Mouse (Mus musculus) spleen, adult 2 months (tissue): ENCODE data around the gene Scarf2. TPM values are rescaled to one million over a fixed set of nuclear protein-coding genes. Genes with fewer than 3 reads are reported as not detected.
A peak's percentile ranks its signal among the peaks of the same experiment; 100 is the strongest.

ENCODE experiments used
- DNase-seq, 2 experiments: peaks; one replicate each; pipeline versions ENCODE4 v3.0.0 to v3.0.0-alpha.2; 2012 to 2021; ENCODE audit warnings: low spot score in 2 of 2, low read depth in 1 of 2
- H3K27ac ChIP-seq: fragments of 200-500 bp; 2 replicates; pipeline ENCODE4 v1.5.1; 2012; ENCODE audit warnings: low read length, inconsistent platforms; ENCODE audit not compliant: insufficient read depth
- H3K27me3 ChIP-seq: fragments of 200-500 bp; 2 replicates; pipeline ENCODE4 v1.6.1; 2012; ENCODE audit warnings: mild to moderate bottlenecking, moderate library complexity, low read length, inconsistent platforms; ENCODE audit not compliant: control insufficient read depth, insufficient read depth
- H3K36me3 ChIP-seq: fragments of 200-500 bp; 2 replicates; pipeline ENCODE4 v1.6.1; 2012; ENCODE audit warnings: mild to moderate bottlenecking, low read length, inconsistent platforms; ENCODE audit not compliant: control insufficient read depth, insufficient read depth
- H3K4me1 ChIP-seq: fragments of 200-500 bp; 2 replicates; pipeline ENCODE4 v1.6.1; 2011; ENCODE audit warnings: inconsistent platforms; ENCODE audit not compliant: control insufficient read depth, insufficient read depth, insufficient read length
- H3K4me3 ChIP-seq: fragments of 200-500 bp; 2 replicates; pipeline ENCODE4 v1.5.1; 2011; ENCODE audit warnings: mild to moderate bottlenecking, inconsistent platforms; ENCODE audit not compliant: insufficient read depth, insufficient read length; ENCODE audit errors: extremely low read depth
- CTCF ChIP-seq: fragments of 200-500 bp; IDR thresholded peaks from 2 replicates; pipeline ENCODE4 v1.5.1; 2011; ENCODE audit warnings: mild to moderate bottlenecking, inconsistent platforms; ENCODE audit not compliant: insufficient read depth, insufficient read length, insufficient replicate concordance; ENCODE audit errors: extremely low read depth
- POLR2A ChIP-seq: fragments of 200-500 bp; IDR thresholded peaks from 2 replicates; pipeline ENCODE4 v1.6.1; 2011; ENCODE audit warnings: low read depth, low read length, inconsistent platforms
- WGBS: fragments of 180-500 bp; shearing (Covaris S2); methylation state at CpG from one replicate; pipeline ENCODE4 v1.1.7; 2018; 5-methylcytosine and 5-hydroxymethylcytosine counted together
- polyA plus RNA-seq: library from polyadenylated mRNA; depleted of rRNA; stranded (reverse); fragments of >200 nt; gene quantifications from 2 replicates; pipeline ENCODE4 v1.2.3, GENCODE M21; 2012; rRNA removed

Gene Scarf2
- polyA plus RNA-seq, 1 experiment, result 27.6 TPM

DNA sequence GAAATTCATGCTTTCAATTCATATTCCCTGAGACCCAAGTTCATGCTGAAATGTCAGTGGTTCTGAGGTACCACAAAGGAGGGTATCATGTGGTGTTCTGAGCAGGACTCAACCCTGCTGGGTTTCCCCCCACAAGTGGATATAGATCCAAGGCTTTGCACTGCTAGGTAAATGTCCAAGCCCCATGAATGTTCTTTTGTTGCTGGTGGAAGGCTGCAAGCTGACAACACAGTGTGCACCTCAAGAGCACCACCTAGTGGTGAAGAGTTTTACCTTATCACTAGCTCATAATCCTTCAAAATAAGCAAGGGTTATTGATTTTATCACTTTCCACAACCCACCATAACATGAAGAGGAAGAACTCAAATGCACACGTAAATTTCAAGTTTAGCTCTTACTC lies 51.8 kb downstream of the Scarf2 start:
- Histone ChIP-seq H3K36me3 (peaks cover 16% of the 10 kb centered on the region), H3K4me3 (no peak overlapping the region), H3K4me1 (no peaks in the 10 kb centered on the region), H3K27ac (no peak overlapping the region), H3K27me3 (no peaks in the 10 kb centered on the region)
- 27% methylated on average over 1 of the region's 1 CpGs for WGBS
- peak in 1 of 2 experiments; percentile 14 for DNase-seq
- no peak for TF ChIP-seq POLR2A
- peak; percentile 34; the same call in 1 of the 2 replicates for TF ChIP-seq CTCF

DNA sequence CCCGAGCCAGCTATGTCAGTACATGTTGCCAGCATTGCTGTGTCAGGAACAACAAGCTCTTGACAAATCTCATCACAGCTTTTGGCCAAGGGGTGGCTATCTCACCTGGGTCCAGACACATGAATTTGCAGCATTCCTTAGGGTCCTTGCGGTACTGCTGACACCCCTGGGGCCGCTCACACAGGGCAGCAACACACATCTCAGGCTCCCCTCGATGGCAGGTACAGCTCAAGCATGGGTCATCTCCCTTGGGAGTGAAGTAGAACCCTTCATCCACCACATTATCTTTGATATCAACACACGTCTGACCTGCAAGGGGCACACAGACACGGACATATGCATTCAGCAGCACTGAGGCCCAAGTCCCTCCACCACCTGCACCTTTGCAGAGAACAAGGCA lies 52.4 kb downstream of the Scarf2 start:
- Histone ChIP-seq H3K36me3 (peaks cover 14% of the 10 kb centered on the region), H3K4me3 (no peak overlapping the region), H3K4me1 (no peaks in the 10 kb centered on the region), H3K27me3 (no peaks in the 10 kb centered on the region), H3K27ac (no peak overlapping the region)
- TF ChIP-seq CTCF (no peak), POLR2A (no peak)
- DNase-seq, result no peak
- 91% methylated on average over 6 of the region's 6 CpGs for WGBS

DNA sequence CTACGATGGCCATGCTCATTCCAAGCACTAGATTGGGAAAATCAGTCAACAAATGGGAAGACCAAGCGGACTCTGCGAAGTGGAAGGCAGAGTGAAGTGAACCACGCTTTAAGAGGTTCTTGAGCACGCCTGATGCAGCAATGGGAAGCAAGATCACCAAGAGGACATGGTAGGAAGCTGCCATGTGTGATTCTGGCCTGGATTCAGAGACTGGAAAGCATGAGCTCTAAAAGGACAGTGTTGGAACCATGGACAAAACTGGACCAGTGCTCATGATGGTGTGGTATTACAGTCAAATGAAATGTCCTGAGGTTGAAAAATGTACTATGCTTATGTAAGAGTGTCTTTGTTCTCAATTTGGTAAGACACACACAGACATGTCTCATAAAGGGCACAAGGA lies 54.2 kb downstream of the Scarf2 start:
- H3K4me1 ChIP-seq, result no peaks in the 10 kb centered on the region
- TF ChIP-seq POLR2A, result no peak
- no peak for TF ChIP-seq CTCF
- no peak for DNase-seq
- H3K36me3 ChIP-seq, result peaks cover 17% of the 10 kb centered on the region
- H3K4me3 ChIP-seq, result no peak overlapping the region
- H3K27ac ChIP-seq, result no peak overlapping the region
- 97% methylated on average over 5 of the region's 5 CpGs for WGBS
- H3K27me3 ChIP-seq, result no peaks in the 10 kb centered on the region

DNA sequence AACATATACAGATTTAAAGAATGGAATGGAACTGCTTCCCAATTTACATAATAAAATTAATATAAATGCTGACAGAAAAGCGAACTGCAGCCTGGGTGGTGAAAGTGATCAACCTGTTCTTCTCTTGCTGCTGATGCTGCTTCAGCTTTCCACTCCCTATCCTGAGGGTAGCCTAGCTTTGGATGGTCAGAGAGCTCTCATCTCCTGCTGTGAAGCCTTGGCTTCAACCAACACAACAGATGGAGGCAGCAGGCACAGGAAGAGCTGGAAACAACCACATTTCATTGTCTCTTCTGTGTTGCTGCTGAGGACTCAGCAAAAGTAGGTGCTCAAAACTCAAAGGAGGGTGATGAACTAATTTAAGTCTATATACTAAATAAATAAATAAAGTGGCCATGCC lies 54.8 kb downstream of the Scarf2 start:
- DNase-seq, result no peak
- H3K27ac ChIP-seq, result no peak overlapping the region
- H3K4me1 ChIP-seq, result no peaks in the 10 kb centered on the region
- no peak for TF ChIP-seq POLR2A
- TF ChIP-seq CTCF, result no peak
- H3K27me3 ChIP-seq, result no peaks in the 10 kb centered on the region
- H3K36me3 ChIP-seq, result peaks cover 19% of the 10 kb centered on the region
- no peak overlapping the region for H3K4me3 ChIP-seq
- 94% methylated on average over 1 of the region's 1 CpGs for WGBS

DNA sequence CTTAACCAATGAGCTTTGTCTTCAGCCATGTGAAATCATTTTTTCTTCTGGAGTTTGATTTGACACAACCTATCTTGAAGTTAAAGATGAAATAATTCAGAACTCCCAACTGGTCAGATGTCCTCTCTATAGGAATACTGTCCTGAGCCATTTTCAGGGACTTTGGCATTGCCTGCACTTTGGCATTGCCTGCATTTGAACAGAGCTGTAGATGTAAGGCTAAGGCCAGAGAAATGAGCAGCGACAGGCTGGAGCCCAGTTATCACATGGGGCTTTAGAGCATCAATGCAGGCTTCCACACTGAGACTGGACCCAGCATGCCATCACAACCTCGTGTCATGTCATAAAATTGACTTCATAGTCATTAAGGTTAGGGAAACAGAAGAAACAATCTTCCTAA lies 56.2 kb downstream of the Scarf2 start:
- Histone ChIP-seq H3K4me1 (no peaks in the 10 kb centered on the region), H3K27ac (no peak overlapping the region), H3K27me3 (no peaks in the 10 kb centered on the region), H3K36me3 (peaks cover 33% of the 10 kb centered on the region), H3K4me3 (no peak overlapping the region)
- no peak for DNase-seq
- no peak for TF ChIP-seq CTCF
- TF ChIP-seq POLR2A, result no peak
- WGBS, result 89% methylated on average over 2 of the region's 2 CpGs

DNA sequence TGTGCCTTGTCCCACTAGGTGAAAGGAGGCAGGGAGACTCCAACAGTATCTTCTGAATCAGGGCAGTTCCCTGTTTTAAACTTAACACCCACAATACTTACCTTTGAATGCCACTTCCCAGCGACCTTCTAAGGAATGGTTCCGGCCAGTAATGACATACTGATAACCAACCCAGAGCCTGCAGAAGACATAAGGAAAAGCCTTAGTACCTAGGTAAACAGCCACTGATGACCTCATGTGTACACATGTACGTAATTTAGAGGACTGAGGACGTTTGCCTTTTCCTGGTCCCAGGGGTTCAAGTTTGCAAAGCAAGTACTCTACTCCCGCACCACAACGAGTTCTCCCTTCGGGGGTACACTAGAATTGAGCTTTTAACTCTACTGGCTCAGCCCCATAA lies 60.1 kb downstream of the Scarf2 start:
- TF ChIP-seq POLR2A (no peak), CTCF (no peak)
- H3K36me3 ChIP-seq, result peaks cover 38% of the 10 kb centered on the region
- H3K27me3 ChIP-seq, result no peaks in the 10 kb centered on the region
- WGBS, result 94% methylated on average over 7 of the region's 7 CpGs
- no peak overlapping the region for H3K27ac ChIP-seq
- DNase-seq, result no peak
- H3K4me3 ChIP-seq, result no peak overlapping the region
- no peaks in the 10 kb centered on the region for H3K4me1 ChIP-seq

Other genes with a start within 250 kb of the Scarf2 start
- not detected in 2 replicates for gene Lrrc74b, start 236.0 kb upstream of the Scarf2 start, polyA plus RNA-seq
- 0.15 and 0.33 TPM in 2 replicates for gene P2rx6, start 235.4 kb upstream of the Scarf2 start, polyA plus RNA-seq
- gene Slc7a4, start 214.1 kb upstream of the Scarf2 start, polyA plus RNA-seq, result 4.3 and 5.1 TPM in 2 replicates
- gene Smpd4, start 177.9 kb upstream of the Scarf2 start, polyA plus RNA-seq, result 42.5 and 44.6 TPM in 2 replicates
- gene Ccdc74a, start 150.8 kb upstream of the Scarf2 start, polyA plus RNA-seq, result 1.0 and 1.4 TPM in 2 replicates
- gene Med15, start 64.4 kb upstream of the Scarf2 start, polyA plus RNA-seq, result 110 and 117 TPM in 2 replicates
- gene Klhl22, start 37.7 kb upstream of the Scarf2 start, polyA plus RNA-seq, result 20.0 and 25.5 TPM in 2 replicates
- gene B830017H08Rik, start 35.8 kb downstream of the Scarf2 start, polyA plus RNA-seq, result not detected in 2 replicates
- gene Car15, start 41.1 kb downstream of the Scarf2 start, polyA plus RNA-seq, result 10.0 and 11.2 TPM in 2 replicates
- gene Gm20518, start 94.4 kb downstream of the Scarf2 start, polyA plus RNA-seq, result 1.4 and 1.7 TPM in 2 replicates
- 0.04 TPM in 1 of 2 replicates, not detected in the other for gene Tssk1, start 96.9 kb downstream of the Scarf2 start, polyA plus RNA-seq
- gene Dgcr2, start 101.3 kb downstream of the Scarf2 start, polyA plus RNA-seq, result 57.7 and 85.0 TPM in 2 replicates
- gene Tssk2, start 101.4 kb downstream of the Scarf2 start, polyA plus RNA-seq, result not detected in 2 replicates
- 19.3 and 22.7 TPM in 2 replicates for gene Ess2, start 114.1 kb downstream of the Scarf2 start, polyA plus RNA-seq
- not detected in 2 replicates for gene Gsc2, start 117.8 kb downstream of the Scarf2 start, polyA plus RNA-seq
- 46.1 and 59.0 TPM in 2 replicates for gene Slc25a1, start 130.9 kb downstream of the Scarf2 start, polyA plus RNA-seq
- not detected in 2 replicates for gene Vpreb2, start 183.1 kb downstream of the Scarf2 start, polyA plus RNA-seq